Mouse (Mus musculus) gastrocnemius, adult 18-20 months (tissue): ENCODE measurements at regions not wholly inside any gene's neighbourhood (a gene's known extent, or its start where the extent isn't known, plus 50 kb on each side); places are given as distances from the start of the nearest gene placed in this dataset.
A peak's percentile ranks its signal among the peaks of the same experiment; 100 is the strongest.

Experiments used
- DNase-seq: peaks from one replicate; pipeline ENCODE4 v3.0.0; 2021; ENCODE audit warnings: low spot score

GRCm38 (mm10) chr11:111706882-111707281 lies 640.9 kb downstream of the Kcnj2 start:
- DNase-seq: no peak

- DNase-seq: no peak
Measured at GRCm38 (mm10) chr11:111715401-111715800, 649.4 kb downstream of the Kcnj2 start.

- DNase-seq: no peak
Measured at GRCm38 (mm10) chr11:111722276-111722675, 656.3 kb downstream of the Kcnj2 start.

- DNase-seq: no peak
Measured at GRCm38 (mm10) chr11:111728148-111728547, 662.2 kb downstream of the Kcnj2 start.

- DNase-seq: no peak
Measured at GRCm38 (mm10) chr11:111732096-111732495, 666.1 kb downstream of the Kcnj2 start.

- no peak for DNase-seq
Measured at GRCm38 (mm10) chr11:111735446-111735845, 669.5 kb downstream of the Kcnj2 start.

- DNase-seq: peak; percentile 57
Measured at GRCm38 (mm10) chr11:111735961-111736360, 670.0 kb downstream of the Kcnj2 start.

- DNase-seq: no peak
Measured at GRCm38 (mm10) chr11:111743356-111743755, 677.4 kb downstream of the Kcnj2 start.

GRCm38 (mm10) chr11:111747262-111747946 lies 681.4 kb downstream of the Kcnj2 start:
- no peak for DNase-seq

GRCm38 (mm10) chr11:111747947-111748322 lies 682.0 kb downstream of the Kcnj2 start:
- DNase-seq: no peak

- DNase-seq: no peak
Measured at GRCm38 (mm10) chr11:111748496-111748895, 682.5 kb downstream of the Kcnj2 start.

GRCm38 (mm10) chr11:111754735-111755134 lies 688.8 kb downstream of the Kcnj2 start:
- DNase-seq: no peak

- no peak for DNase-seq
Measured at GRCm38 (mm10) chr11:111763081-111763480, 697.1 kb downstream of the Kcnj2 start.

GRCm38 (mm10) chr11:111766371-111767011 lies 700.5 kb downstream of the Kcnj2 start:
- DNase-seq: no peak

- DNase-seq: no peak
Measured at GRCm38 (mm10) chr11:111767012-111767392, 701.0 kb downstream of the Kcnj2 start.

- no peak for DNase-seq
Measured at GRCm38 (mm10) chr11:111774108-111774679, 708.2 kb downstream of the Kcnj2 start.

- DNase-seq: no peak
Measured at GRCm38 (mm10) chr11:111781321-111781720, 715.4 kb downstream of the Kcnj2 start.

GRCm38 (mm10) chr11:111791267-111791926 lies 725.4 kb downstream of the Kcnj2 start:
- no peak for DNase-seq

- no peak for DNase-seq
Measured at GRCm38 (mm10) chr11:111801033-111801432, 735.1 kb downstream of the Kcnj2 start.

- DNase-seq: no peak
Measured at GRCm38 (mm10) chr11:111816176-111816775, 750.3 kb downstream of the Kcnj2 start.

GRCm38 (mm10) chr11:111818124-111818523 lies 752.2 kb downstream of the Kcnj2 start:
- DNase-seq: no peak

GRCm38 (mm10) chr11:111820356-111820755 lies 754.4 kb downstream of the Kcnj2 start:
- DNase-seq: no peak
